Mouse (Mus musculus) CD4-positive, CD25-positive, alpha-beta regulatory T cell, adult 2 months (primary cell): Measurements from ENCODE around the gene Wdr92.

Experiments
- DNase-seq: peaks from one replicate; pipeline ENCODE4 v3.0.0-alpha.2; 2012; ENCODE audit warnings: low read depth, low spot score

The Wdr92 gene

GRCm38 (mm10) chr11:17181807-17182206 is at the start of gene Wdr92:
Wdr92 (plus strand) TSS chr11:17182107.
- DNase-seq, result no peak

- no peak for DNase-seq
Observed at GRCm38 (mm10) chr11:17135638-17136037, 46.3 kb upstream of the Wdr92 start.

GRCm38 (mm10) chr11:17138306-17139033 is 43.4 kb upstream of the Wdr92 start:
- DNase-seq, result no peak

- peak; percentile 98 for DNase-seq
Observed at GRCm38 (mm10) chr11:17158858-17159737, 22.8 kb upstream of the Wdr92 start, which contains the start of gene Ppp3r1. Ppp3r1 (plus strand) TSS chr11:17159263.

DNA sequence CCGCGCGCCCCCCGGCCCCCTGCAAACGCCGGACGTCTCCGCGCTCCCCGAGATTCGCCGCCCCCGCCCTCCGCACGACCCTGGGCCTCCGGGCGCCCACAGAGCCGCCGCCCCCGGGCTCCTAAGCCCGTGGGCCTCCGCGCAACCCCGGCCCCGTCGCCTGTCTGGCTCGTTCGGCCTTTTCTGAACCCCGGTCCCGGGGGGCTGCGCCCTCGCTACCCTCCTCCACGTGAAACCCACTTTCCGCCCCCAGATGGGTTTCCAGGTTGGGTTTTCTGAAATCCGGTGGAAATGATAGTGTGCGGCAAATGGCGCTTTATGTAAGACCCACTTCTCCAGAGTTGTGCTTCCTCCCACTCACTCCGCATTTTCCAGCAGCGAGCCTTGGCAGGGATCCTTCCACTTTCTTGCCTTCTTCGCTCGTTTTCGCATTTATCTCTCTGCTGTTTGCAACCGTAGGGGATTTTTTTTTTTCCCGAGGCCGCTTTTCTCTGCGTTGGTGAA is 22.1 kb upstream of the Wdr92 start:
- DNase-seq, result peak; percentile 54

- DNase-seq, result peak; percentile 80
Observed at GRCm38 (mm10) chr11:17160242-17160641, 21.7 kb upstream of the Wdr92 start.

GRCm38 (mm10) chr11:17163956-17164355 is 18.0 kb upstream of the Wdr92 start:
- no peak for DNase-seq

DNA sequence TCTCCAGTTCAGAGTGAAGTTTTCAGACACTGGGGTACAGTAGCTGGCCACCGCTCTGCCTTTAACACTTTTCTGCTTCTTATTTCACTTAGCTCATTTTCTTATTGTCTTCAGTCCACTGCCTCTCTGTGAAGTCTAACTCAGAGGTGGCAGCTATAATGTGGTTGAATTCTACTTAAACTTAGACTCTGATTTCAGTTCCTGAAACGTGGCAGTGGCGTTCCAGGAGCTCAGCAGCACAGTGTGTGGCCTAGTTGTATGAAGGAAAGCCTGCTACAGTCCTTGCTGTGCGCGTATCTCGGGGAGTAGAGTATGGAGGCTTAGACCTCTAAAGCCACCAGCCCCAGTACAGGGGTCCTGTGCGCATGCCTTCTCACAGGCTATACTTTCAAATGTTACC is 15.3 kb upstream of the Wdr92 start:
- DNase-seq, result no peak

DNA sequence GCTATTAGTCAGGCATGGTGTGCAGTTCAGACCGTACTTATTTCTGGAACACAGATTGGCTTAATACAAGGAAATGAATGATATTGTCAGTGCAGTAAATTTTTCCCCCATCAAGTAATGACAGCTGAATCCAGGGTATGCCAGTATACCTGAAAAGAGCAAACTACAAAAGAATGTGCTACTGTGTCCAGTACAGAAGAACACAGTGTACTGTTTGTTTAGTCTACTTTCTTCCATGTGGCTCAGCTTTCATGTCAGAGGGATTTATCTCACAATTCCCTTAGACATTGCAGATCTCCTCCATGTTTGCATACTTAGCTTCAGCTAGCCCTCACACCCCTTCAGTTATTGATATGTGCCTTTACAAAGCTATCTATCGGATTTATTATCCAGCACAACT is 12.6 kb upstream of the Wdr92 start:
- no peak for DNase-seq

- no peak for DNase-seq
Observed at GRCm38 (mm10) chr11:17170938-17171729, 10.8 kb upstream of the Wdr92 start.

DNA sequence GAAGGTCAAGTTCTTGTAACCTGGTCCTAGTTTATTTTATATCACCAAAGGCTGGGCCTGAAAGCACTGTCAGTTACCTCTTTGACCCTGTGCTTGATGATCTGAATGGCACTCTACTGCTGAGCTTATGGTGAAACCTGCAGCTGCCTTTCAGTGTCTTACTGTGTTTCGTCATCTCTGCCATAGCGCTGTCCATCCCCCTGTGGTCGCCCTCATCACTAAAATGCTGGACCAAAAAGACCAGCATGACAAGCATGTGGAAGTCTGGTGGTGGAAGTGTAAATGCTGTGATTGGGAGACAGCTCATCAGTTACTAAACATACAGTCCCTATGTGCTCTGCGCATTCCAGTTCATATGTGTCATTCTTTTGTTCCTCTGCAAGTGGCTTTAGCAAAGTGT is 9.6 kb upstream of the Wdr92 start:
- no peak for DNase-seq

GRCm38 (mm10) chr11:17176638-17177037 is 5.3 kb upstream of the Wdr92 start:
- peak; percentile 18 for DNase-seq

DNA sequence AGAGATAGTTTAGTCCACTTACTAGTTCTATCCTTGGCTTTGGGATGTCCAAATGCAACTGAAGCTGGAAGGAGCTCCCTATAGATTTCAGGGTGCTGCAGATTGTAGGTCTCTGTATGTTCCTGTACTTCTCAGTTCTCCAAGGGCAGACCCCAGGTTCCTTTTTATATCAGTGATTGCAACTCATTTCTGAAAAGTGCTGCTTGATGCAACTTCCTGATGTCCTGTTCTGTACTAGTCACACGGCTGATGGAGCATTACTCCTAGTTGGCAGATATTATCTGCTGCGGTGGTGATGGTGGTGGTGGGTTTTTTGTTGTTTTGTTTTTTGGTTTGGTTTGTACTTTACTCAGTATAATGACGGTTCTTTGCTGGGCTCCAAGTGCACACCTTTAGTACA is 1.2 kb upstream of the Wdr92 start:
- DNase-seq, result no peak

GRCm38 (mm10) chr11:17183165-17183564 is 1.3 kb downstream of the Wdr92 start:
- no peak for DNase-seq

DNA sequence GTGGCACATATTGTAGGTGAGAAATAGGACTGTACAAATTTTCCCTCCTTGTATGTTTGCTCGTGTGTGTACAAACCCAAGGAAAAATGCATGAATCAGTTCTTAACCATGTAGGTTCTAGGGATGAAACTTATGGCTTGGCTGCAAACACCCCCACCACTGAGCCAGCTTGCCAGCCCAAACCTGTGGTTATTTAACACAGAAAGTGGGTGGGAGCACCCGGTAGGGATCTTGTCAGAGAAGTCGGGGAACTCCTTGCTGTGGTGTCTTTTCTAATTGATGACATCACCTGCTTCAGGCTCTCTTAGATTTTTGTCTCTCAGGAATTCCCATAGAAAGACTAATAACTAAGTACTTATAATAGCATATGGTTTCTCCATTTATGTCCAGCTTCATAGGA is 5.7 kb downstream of the Wdr92 start:
- DNase-seq, result no peak

DNA sequence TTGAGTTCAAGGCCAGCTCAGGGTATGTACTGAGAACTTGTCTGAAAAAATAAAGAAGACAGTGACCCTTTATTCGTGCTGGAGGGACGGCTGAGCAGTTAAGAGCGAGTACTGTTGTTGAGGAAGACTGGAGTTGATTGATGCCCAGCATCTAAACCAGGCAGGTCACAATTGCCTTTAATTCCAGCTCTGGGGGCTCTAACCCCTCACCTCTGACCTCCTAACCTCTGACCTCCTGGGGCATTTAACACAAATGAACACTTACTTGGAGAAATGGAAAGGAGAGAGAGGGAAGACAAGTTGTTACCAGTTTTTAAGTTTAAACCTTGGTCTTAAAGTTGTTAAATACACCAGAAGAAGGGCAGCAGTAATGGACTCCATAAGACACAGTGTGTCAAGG is 6.9 kb downstream of the Wdr92 start:
- no peak for DNase-seq

DNA sequence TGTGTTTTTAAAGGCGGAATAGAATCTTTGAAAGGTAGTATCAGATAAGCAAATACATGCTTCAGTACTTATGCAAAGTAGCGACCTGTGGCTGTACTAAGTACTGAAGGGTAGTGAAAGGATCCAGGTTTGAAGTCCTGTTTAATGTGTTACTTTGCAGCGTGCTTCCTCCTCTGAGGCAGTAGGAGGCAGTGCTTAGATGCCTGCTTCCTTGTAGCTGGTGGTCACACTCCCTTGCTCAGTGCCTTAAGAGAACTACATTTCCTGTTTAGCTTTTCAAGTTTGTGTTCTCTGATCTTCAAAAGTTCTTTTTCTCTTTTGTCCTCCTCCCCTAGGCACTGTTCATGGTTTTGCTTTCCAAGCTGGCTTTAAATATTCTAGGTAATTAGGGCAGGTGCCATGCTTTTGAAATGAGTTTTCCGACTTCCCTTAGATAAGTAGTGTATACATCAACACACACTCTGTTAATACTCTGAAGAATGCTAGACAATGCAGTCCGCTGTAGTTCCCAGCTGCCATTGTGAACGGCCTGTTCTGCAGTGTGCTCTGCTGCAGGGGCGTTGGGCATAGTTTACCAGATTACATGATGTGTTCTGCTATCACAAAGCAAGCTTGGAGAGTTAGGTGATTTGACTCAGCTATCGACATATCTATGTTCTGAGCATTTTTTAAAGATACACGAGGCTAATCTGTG is 10.4 kb downstream of the Wdr92 start:
- DNase-seq, result peak; percentile 63

GRCm38 (mm10) chr11:17199170-17199569 is 17.3 kb downstream of the Wdr92 start:
- no peak for DNase-seq

GRCm38 (mm10) chr11:17199840-17200501 is 18.1 kb downstream of the Wdr92 start:
- no peak for DNase-seq

- DNase-seq, result no peak
Observed at GRCm38 (mm10) chr11:17200936-17201335, 19.0 kb downstream of the Wdr92 start.

GRCm38 (mm10) chr11:17202481-17202880 is 20.6 kb downstream of the Wdr92 start:
- DNase-seq, result no peak
